Mouse (Mus musculus) T-helper 17 cell (primary cell): ENCODE results near the gene Ccdc38.

ENCODE experiments used
- in situ Hi-C, 2 experiments: fragments of 300-600 bp; cut with MboI, MseI; formaldehyde crosslinking; loops; 1 replicate in 1 of 2; 2 replicates in 1 of 2; pipeline ENCODE4 v1.15.1; 2025; ENCODE audit warnings: high pct_unique_total_duplicates in 2 of 2

Ccdc38 gene

DNA sequence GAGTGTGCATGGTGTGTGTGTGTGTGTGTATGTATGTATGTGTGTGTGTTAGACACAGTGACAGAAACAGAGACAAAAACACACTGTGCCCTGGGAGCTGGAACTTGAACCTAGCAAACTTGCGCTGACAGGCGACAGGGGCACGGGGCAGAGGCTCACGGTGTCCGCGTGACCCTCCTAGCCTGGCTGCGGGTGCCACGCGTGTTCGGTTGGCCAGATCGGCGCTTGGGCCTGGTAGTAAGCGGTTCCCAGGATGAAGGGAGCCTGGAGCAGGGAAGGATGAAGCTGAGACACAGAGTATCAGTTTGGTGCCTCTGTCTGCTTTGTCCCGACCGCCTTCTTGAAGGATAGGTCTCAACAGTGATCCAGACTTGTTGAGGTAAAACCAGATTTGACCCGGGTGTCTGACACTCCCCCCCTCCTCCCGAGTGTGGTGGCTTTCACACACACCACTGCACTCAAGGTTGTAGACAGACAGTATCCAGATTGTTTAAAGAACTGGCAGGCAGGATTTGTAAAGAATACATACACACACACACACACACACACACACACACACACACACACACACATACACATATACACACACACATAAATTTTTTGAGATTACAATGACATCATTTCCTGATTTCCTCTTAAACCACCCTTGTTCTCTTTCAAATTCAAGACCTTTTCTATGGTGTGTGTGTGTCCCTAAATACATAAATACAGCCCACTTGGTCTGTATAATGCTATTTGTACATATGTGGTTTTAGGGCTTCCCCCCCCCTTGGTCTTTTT is at the start of gene Ccdc38:
Gene Ccdc38, plus strand, starts transcription at position 202 of the 780 bp plus-strand sequence.
- in situ Hi-C loops, result no loop called here

DNA sequence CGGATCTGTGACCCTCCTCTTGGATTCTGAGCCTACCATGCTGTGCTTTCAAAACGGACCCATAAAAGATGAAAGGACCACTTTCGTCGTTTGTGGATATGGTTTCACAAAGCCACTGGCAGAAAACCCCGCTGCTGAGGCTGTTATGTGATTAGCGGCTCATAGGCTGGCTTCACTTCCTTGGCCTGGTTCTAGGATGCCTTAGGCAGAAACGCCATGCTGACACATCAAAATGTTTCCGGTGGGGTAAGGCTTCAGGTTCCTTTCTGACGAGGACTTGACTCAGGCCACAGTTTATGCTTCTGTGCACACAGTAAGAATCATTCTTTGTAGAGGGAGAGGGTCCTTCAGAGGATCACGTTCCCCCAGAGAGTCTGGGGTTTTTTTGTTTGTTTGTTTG is 39.6 kb upstream of the Ccdc38 start:
- in situ Hi-C loops, result no loop called here

DNA sequence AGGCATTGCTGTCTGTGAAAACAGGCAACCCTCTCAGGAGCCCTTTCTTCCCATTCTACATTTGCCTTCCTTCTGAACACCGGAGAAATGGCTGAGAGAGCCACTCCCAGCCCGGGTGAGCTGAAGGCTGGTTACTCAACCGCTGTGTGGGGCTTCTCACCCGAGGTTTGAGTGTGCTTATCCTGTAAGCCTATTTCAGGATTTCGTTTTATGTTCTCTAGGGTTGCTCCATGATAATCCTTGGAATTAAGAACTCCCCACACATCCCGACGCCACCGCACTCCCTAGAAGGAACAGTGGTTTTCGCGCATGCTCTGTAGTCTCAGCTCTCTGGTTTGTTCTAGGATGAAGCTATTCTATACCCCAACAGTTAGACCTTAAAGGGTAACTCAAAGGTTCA is 39.1 kb upstream of the Ccdc38 start:
- in situ Hi-C loops, result no loop called here

DNA sequence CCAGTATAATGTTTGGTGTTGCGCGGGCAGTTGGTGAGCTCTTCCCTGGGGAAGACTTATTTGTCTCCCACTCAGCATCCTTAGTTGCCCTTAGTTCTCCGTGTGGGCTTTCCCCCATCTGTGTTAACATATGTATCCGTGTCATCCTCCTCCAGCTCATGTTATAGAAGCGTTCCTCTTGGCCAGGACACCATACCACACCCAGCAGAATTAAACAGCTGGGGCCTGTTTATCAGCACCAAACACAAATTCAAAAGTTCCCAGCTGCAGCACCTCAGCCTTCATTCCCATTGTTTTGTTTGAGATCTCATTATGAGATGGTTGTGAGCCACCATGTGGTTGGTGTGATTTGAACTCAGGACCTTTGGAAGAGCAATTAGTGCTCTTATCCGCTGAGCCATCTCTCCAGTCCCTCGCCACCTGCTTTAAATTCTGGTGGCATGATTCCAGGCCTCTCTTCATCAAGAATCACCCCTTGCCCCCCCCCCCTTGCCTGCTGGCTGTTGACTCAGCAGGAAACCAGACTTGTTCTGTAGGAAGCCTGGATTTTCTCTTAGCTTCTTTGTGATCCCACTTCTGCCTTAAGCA is 32.0 kb upstream of the Ccdc38 start:
- in situ Hi-C loops, result no loop called here

DNA sequence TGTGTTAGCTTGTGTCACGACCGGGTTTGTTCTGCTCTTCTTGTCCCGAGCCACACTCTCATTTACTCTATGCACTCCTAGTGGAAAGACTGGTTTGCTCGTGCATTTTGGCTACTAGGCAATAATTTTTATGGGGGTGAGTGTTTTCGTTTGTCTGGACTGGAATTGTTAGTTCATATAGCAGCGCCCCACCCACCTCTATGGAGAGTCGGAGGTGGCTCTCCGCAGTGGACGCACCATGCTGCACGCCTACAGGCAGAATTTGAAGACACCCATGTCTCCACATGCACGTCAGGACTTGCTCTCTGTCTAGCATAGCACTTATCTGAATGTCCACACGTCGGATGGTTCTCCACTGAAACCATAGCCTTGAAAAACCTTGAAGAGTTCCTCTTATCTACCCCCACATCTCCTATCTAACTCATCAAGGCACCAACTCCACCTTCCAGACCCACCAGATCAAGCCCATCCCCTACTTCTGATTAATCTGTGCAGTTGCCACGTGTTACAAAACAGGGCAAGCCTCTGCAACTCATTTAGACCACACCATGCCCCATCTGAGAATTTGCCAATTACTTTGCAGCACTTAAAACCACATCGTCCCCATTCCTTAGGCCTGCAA is 30.8 kb upstream of the Ccdc38 start:
- in situ Hi-C loops, result loop anchor here in 1 of 2 experiments (10.0 kb wide), 1 partner anchor 1805 kb away; no protein-coding TSS in a partner anchor

DNA sequence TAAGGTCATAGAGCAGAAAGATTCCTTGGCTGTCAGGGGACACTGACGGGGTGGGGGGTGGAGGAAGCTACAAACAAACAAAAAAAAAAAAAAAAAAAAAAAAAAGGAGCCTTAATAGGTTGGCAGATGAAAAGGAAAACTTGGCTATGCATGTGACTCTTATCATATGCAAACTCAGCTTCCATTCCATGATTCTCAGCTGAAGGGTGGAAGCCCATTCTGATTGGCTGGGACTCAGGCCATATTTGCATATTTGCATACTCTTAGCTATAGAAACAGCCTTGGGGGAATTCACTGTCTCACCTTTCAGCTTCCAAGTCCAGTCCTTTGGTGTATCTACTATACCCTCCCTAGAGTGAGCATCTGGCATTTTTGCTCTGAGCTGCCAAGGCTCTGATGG is 25.0 kb upstream of the Ccdc38 start:
- in situ Hi-C loops, result loop anchor here in 1 of 2 experiments (10.0 kb wide), 1 partner anchor 1799 kb away; no protein-coding TSS in a partner anchor

DNA sequence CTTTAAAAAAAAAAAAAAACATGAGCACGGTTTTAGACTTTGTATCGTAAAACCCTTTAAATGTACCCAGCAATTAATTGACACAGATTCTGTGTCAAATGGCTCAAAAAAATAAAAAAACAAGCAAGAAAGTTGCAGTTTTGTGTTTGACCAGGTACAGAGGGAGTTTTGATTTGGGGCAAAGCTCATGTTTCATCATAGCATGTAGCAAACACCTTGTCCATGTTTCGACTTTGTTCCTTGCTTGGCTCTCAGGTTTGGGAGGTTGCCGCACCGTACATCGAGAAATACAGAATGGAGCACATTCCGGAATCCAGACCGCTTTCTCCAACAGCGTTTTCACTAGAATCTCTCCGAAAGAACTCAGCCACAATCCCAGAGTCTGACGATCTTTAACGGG is 24.5 kb upstream of the Ccdc38 start:
- in situ Hi-C loops, result loop anchor here in 1 of 2 experiments (10.0 kb wide), 1 partner anchor 1799 kb away; no protein-coding TSS in a partner anchor

DNA sequence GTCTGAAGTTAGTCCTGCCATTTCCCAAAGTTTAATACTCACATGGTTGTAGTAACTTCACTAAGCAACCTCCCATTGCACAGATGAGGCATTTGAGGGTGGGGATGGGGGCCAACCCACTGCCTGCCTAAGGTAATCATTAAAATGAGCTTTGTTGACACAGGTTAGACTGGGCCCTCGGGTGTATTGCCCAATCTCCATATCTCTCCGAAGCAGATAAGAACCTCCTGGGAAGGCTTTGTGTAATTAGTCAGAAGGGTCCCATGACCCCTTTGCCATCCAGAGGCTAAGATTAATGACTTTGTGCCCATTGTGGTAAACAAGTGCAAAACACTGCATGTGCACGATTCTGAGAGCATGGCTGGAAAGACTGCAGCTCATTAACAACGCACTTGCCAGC is 22.7 kb upstream of the Ccdc38 start:
- in situ Hi-C loops, result loop anchor here in 1 of 2 experiments (10.0 kb wide), 1 partner anchor 1797 kb away; no protein-coding TSS in a partner anchor

DNA sequence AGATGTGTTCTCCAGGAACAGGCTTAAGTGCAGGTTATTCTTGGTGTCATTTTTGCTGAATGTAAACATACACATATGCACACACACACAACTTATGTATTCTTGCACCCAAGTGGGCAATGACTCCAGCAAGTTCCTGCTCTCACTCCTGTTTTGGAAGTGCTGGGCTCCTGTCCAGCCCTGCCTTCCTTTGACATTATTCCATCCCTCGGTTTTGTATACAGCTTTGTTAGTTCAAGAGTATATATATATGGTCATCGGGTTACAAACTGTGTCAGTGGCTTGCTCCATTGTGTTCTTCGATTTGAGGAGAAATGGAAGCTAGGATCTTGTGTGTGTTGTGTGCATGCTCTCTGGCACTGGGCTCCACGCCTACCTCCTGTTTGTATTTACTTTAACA is 22.2 kb upstream of the Ccdc38 start:
- in situ Hi-C loops, result loop anchor here in 1 of 2 experiments (10.0 kb wide), 1 partner anchor 1797 kb away; no protein-coding TSS in a partner anchor

DNA sequence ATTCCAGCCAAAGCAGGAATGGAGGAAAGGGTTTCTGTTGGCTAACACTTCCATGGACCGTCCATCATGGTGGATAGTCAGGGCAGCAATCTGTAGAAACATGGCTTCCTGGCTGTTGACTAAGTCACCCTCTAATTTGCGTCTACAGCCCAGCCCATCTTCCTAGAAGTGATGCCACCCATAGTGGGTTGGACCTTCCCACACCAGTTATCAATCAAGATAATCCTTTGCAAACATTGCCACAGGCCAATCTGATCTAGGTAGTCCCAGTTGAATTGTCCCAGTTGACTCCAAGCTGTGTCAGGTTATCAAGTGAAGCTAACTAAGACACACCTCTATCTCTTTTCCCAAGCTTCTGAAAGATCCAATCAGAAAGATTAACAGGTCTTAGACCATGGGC is 21.8 kb upstream of the Ccdc38 start:
- in situ Hi-C loops, result loop anchor here in 1 of 2 experiments (10.0 kb wide), 1 partner anchor 1796 kb away; no protein-coding TSS in a partner anchor

DNA sequence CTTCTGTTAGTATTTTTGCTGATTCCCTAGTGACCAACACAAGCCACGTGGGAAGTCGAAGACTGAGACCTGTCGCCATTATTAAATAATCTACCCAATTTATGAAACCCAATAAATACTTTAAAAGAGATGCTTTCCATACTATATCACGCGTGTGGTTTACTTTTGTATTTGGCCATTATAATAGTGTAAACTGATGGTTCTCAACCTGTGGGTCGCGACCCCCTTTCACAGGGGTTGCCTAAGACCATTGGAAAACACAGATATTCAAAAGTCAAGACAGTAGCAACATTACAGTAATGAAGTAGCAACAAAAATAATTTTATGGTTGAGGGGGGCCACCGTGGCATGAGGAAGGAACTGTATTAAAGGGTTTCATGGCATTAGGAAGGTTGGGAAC is 21.3 kb upstream of the Ccdc38 start:
- in situ Hi-C loops, result loop anchor here in 1 of 2 experiments (10.0 kb wide), 1 partner anchor 1796 kb away; no protein-coding TSS in a partner anchor

DNA sequence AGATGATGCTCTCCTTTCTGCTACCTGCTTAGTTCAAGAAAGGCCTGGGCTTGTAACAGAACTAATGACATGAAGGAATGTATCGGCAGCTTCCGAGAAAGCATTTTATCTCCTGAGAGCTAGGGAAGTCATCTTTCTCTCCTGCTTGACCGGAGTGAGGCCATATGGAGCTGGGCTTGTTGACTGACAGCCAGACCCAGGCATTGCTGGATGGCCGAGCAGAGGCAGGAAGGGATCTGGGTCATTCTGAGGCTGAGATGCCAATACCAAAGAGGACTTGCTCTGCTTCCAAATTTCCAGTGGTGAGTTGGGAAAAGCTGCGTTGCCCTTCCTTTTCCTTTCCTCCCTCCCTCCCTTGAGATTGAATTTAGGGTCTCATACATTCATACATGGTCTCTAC is 20.7 kb upstream of the Ccdc38 start:
- in situ Hi-C loops, result loop anchor here in 1 of 2 experiments (10.0 kb wide), 1 partner anchor 1795 kb away; no protein-coding TSS in a partner anchor

DNA sequence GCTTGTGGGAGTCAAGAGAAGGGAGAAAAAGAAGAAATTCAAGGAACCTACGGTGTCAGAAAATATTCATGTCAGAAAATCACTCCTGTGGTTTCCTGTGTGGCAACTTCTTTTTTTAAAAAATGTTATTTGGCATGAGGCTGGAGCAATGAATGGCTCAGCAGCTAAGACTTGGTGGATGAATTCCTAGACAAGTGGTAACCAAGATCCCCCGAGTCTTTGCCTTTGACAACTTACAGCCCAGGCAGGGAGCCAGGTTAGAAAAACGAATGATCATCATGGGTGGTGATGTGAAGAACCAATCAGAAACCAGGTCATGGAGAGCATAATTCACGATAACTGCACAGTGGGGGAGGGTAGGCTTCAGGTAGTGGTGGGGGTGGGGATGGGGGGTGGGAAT is 19.4 kb upstream of the Ccdc38 start:
- in situ Hi-C loops, result no loop called here

DNA sequence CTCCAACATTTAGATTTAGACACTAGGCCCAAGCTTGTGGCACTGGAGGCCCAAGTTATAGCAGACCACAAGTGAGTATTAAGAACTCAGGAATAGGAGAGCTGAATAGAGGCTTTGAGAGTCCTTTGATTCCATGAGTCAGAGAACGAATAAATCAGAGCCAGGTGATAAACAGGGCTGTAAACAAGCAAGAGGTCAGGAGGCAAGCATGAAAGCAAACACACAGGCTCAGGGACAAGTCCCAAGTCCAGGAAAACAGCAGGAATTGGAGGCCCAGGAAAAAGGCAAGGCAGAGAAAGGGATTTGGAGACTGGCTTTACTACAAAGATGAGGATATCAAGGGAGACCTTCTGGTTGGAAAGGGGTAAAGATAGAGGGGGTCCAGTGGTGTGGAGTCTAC is 15.1 kb upstream of the Ccdc38 start:
- in situ Hi-C loops, result no loop called here

DNA sequence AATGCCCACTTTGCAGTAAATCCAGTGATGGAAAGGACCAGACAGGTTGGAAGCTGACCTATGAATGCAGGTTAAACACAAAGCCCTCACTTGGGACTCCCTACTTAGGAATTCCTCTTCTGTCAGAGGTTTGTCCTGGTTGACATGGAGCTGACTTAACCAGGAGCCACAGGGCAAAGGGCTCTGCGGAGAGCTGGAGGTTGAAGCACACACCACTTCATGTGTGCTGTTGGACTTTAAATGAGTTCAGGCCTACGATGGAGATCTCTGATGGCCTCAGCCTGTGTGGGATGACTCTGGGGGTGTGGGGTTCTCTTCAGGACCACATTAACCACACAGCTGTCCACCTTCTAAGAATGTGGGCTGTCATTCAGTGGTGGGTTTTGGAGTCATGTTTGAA is 2.1 kb upstream of the Ccdc38 start:
- in situ Hi-C loops, result no loop called here

DNA sequence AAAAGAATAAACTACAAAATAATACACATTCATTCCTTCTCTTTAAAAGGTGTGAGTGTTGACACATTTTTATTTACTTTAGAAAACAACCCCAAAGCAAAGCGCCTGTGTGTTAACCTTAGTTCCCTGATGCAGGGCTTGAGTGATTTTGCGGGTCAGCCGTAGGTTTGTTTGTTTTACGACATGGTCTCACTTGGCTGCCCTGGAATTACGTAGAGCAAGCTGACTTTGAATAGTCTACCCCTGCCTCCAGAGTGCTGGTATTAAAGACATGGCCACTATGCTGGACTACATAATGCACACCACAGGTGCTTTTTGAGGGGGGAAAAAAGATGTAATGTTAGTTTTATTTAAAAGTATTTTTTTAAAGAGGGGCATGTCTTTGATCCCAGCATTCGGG is 1.6 kb upstream of the Ccdc38 start:
- in situ Hi-C loops, result no loop called here

DNA sequence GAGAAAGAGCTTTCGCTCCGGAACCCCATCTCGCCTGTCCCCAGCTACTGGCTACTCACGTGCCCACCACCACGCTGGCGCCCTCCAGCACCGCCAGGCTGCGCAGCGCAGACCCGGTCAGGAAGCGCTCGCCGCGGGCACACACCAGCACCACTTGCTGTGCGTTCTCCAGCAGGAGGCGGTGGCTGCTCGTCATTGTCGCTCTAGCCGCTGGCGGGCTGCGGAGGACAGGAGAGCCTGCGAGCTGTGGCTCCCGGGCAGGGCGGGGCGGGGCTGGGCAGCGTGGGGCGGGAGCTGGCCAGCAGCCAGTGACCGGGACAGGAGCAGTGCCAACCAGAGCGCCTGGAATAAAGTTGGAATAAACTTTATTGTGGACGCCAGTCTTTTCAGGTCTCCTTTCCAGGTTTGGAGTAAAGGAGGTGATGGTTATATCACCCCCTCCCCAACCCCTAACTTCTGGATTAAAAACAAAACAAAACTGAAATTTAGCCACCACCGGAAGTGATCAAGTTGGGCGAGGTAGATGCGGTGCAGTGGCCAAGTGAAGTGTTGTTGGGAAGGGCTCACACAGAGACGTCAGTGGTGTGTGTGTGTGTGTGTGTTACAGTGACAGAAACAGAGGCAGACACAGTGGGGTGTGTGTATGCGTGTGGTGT is 529 bp upstream of the Ccdc38 start, which contains the start of gene Amdhd1:
Gene Amdhd1, minus strand, starts transcription at position 259 of the 656 bp plus-strand sequence.
- in situ Hi-C loops, result no loop called here

DNA sequence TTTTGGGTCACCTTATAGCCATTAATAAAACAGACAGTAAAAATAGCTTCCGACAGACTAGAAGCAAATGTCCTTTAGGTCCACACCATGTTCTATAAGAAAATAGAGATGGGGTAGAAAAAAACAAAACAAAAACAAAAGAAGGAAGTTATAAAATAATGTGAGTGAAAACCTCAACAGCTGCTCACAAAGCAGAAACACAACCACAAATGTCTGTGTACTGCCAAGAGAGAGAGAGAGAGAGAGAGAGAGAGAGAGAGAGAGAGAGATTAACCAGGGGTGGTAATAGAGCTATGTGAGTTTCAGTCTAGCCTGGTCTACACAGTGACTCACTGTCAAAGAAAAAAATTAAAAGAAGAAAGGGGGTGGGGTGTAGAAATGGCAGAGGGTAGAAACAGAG is 1.2 kb downstream of the Ccdc38 start:
- in situ Hi-C loops, result no loop called here

DNA sequence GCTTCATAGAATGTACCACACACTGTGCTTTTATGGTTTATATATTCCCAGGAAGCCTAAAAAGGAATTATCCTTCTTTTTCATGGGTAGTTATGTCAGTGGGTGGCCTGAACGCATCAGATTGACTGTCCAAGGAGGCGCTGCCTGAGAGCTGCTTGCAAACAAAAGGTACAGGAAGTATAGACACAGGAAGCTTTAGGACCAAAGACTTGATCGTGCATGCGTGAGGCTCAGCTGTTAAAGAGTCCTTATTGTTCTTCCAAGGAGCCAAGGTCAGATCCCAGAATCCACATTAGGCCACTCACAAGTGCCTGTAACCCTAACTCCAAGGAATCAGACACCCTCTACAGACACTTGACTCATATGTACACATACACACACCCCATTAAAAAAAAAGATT is 1.9 kb downstream of the Ccdc38 start:
- in situ Hi-C loops, result no loop called here

DNA sequence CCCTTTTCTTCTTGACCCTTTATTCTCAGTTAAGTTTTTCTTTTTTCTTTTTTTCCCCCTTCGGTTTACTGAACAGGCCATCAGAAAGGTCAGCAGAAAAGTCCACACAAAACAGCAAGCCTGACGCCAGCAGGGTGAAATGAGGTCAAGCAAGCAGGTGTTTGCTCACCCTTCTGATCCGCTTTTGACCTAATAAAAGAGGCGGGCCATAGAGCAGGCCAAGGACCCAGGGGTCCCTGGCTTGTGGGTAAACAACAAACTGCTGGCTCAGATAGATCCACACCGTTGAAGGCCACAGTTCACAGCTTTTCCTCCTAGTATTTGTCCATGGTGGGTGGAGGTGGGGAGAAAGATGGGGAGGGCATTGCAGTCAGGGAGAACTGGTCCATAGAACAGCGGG is 2.7 kb downstream of the Ccdc38 start:
- in situ Hi-C loops, result no loop called here

DNA sequence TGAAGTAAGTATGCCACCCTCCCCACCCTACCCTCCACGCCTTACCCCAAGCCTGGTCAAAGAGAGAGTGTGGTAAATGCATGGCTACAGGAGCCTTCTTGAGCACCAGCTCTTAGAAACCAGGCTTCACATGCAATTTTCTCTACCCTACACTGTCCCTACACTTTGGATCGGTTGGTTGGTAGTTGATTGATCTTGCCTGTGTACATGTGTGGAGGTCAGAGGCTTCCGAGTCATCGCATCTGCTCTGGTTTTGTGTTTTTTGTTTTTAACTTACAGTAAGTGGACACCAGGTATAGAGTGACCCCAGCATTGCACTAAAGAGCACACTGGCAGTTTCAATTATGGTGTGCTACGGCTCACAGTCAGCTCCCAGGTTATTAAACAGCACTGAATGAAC is 3.7 kb downstream of the Ccdc38 start:
- in situ Hi-C loops, result no loop called here
